Mouse (Mus musculus): ENCODE measurements around the gene Ndufb2. TPM values are rescaled to one million over a fixed set of nuclear protein-coding genes. Genes with fewer than 3 reads are reported as not detected.

Ndufb2 gene
- 100 to 1,000 TPM; 140 to 145 TPM for total RNA-seq (2021)
- long read RNA-seq, experiment 1, full-length matches to known transcripts, result 165 of 177 reads
- long read RNA-seq, experiment 1, partial matches to known transcripts, result 3 of 177 reads
- long read RNA-seq, experiment 1, other reads (novel, unspliced or antisense), result 9 of 177 reads
- long read RNA-seq, experiment 2, full-length matches to known transcripts, result 114 of 136 reads
- long read RNA-seq, experiment 2, partial matches to known transcripts, result 10 of 136 reads
- long read RNA-seq, experiment 2, other reads (novel, unspliced or antisense), result 12 of 136 reads

GRCm38 (mm10) chr6:39592401-39593214 lies at the start of gene Ndufb2:
Gene Ndufb2, plus strand, starts transcription at chr6:39592574.
- DNase-seq (ENCODE audit: low spot score in 2 of 2), result peak; percentile 77 to 85

- peak in 1 of 2 experiments; percentile 26 for DNase-seq (ENCODE audit: low spot score in 2 of 2)
Observed at GRCm38 (mm10) chr6:39542631-39543597, 49.5 kb upstream of the Ndufb2 start.

- DNase-seq (ENCODE audit: low spot score in 2 of 2), result no peak
Observed at GRCm38 (mm10) chr6:39543769-39544420, 48.5 kb upstream of the Ndufb2 start.

GRCm38 (mm10) chr6:39545474-39545873 lies 46.9 kb upstream of the Ndufb2 start:
- no peak for DNase-seq (ENCODE audit: low spot score in 2 of 2)

- DNase-seq (ENCODE audit: low spot score in 2 of 2), result no peak
Observed at GRCm38 (mm10) chr6:39548030-39548429, 44.3 kb upstream of the Ndufb2 start.

- no peak for DNase-seq (ENCODE audit: low spot score in 2 of 2)
Observed at GRCm38 (mm10) chr6:39551981-39552636, 40.3 kb upstream of the Ndufb2 start.

GRCm38 (mm10) chr6:39554888-39555647 lies 37.3 kb upstream of the Ndufb2 start:
- DNase-seq (ENCODE audit: low spot score in 2 of 2), result no peak

GRCm38 (mm10) chr6:39555648-39555945 lies 36.8 kb upstream of the Ndufb2 start:
- DNase-seq (ENCODE audit: low spot score in 2 of 2), result no peak

GRCm38 (mm10) chr6:39556900-39557659 lies 35.3 kb upstream of the Ndufb2 start:
- peak in 1 of 2 experiments; percentile 40 for DNase-seq (ENCODE audit: low spot score in 2 of 2)

- DNase-seq (ENCODE audit: low spot score in 2 of 2), result peak; percentile 43 to 64
Observed at GRCm38 (mm10) chr6:39557723-39558261, 34.6 kb upstream of the Ndufb2 start, which contains the start of gene Dennd2a. Gene Dennd2a, minus strand, starts transcription at chr6:39557867.

GRCm38 (mm10) chr6:39559276-39559939 lies 33.0 kb upstream of the Ndufb2 start:
- no peak for DNase-seq (ENCODE audit: low spot score in 2 of 2)

GRCm38 (mm10) chr6:39562166-39563015 lies 30.0 kb upstream of the Ndufb2 start:
- DNase-seq (ENCODE audit: low spot score in 2 of 2), result peak in 1 of 2 experiments; percentile 60

- DNase-seq (ENCODE audit: low spot score in 2 of 2), result no peak
Observed at GRCm38 (mm10) chr6:39567528-39567927, 24.8 kb upstream of the Ndufb2 start.

GRCm38 (mm10) chr6:39570426-39570825 lies 21.9 kb upstream of the Ndufb2 start:
- DNase-seq (ENCODE audit: low spot score in 2 of 2), result no peak

GRCm38 (mm10) chr6:39573791-39574554 lies 18.4 kb upstream of the Ndufb2 start, which contains the start of gene Adck2:
Gene Adck2, plus strand, starts transcription at chr6:39573873.
- DNase-seq (ENCODE audit: low spot score in 2 of 2), result peak; percentile 52 to 58

- peak in 1 of 2 experiments; percentile 12 for DNase-seq (ENCODE audit: low spot score in 2 of 2)
Observed at GRCm38 (mm10) chr6:39574555-39574869, 17.9 kb upstream of the Ndufb2 start.

Data from adrenal gland, postnatal 4 days (tissue).